Mouse (Mus musculus) midbrain, embryonic 12.5 days (tissue): ENCODE data around the gene Mast3. TPM values are rescaled to one million over a fixed set of nuclear protein-coding genes. Genes with fewer than 3 reads are reported as not detected.

Source experiments
- ATAC-seq: fragments of 200-750 bp; cut with Nextera tagmentation; 2 replicates; pipeline ENCODE4 v1.8.0; 2017; ENCODE audit warnings: low read depth, moderate TSS enrichment, moderate library complexity; ENCODE audit not compliant: low FRiP score
- H3K27ac ChIP-seq: fragments of 300-500 bp; sonication (generic); replicated peaks from 2 replicates; pipeline ENCODE4 v1.5.1; 2016; ENCODE audit warnings: mild to moderate bottlenecking
- H3K27me3 ChIP-seq: fragments of 300-500 bp; sonication (generic); 2 replicates; pipeline ENCODE4 v1.6.1; 2016; ENCODE audit warnings: mild to moderate bottlenecking
- H3K36me3 ChIP-seq: fragments of 300-500 bp; sonication (generic); 2 replicates; pipeline ENCODE4 v1.6.1; 2016
- H3K4me1 ChIP-seq: fragments of 300-500 bp; sonication (generic); 2 replicates; pipeline ENCODE4 v1.6.1; 2016
- H3K4me2 ChIP-seq: fragments of 300-500 bp; sonication (generic); replicated peaks from 2 replicates; pipeline ENCODE4 v1.6.1; 2016; ENCODE audit warnings: mild to moderate bottlenecking, moderate library complexity
- H3K4me3 ChIP-seq: fragments of 300-500 bp; sonication (generic); 2 replicates; pipeline ENCODE4 v1.5.1; 2016; ENCODE audit warnings: mild to moderate bottlenecking
- H3K9ac ChIP-seq: fragments of 300-500 bp; sonication (generic); replicated peaks from 2 replicates; pipeline ENCODE4 v1.6.1; 2016; ENCODE audit warnings: mild to moderate bottlenecking, moderate library complexity
- H3K9me3 ChIP-seq: fragments of 300-500 bp; sonication (generic); 2 replicates; pipeline ENCODE4 v1.6.1; 2016; ENCODE audit warnings: mild to moderate bottlenecking
- WGBS: fragments of 180-500 bp; shearing (Covaris S2); methylation state at CpG from one replicate; pipeline ENCODE4 v1.1.7; 2016; 5-methylcytosine and 5-hydroxymethylcytosine counted together
- polyA plus RNA-seq: library from polyadenylated mRNA; unstranded; fragments of >200 nt; fragmentation: Nextera tagmentation; extraction: Ambion mirVana; gene quantifications from 2 replicates; pipeline ENCODE4 v1.2.1, GENCODE M21; 2016

Mast3 gene
- polyA plus RNA-seq, 1 experiment from 2014 or later, result 18.0 TPM

DNA sequence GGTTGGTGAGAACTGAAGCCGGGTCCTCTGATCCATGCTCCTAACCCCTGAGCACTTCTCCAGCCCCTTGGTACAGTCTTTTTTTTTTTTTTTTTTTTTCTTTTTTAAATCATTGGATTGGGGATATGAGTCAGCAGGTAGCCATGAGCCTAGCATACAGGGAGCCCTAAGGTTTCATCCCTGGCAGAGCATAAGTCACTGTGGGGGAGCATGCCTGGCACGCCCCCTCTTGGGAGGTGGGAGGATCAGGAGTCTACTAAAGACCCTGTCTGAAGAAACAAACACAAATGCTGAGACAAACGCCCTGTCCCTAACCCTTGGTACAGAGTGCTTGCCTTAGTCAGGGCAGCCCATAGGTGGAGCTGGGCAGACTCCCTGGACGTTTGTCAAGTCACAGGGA is 7.2 kb upstream of the Mast3 start:
- ATAC-seq, result no peak
- 43% methylated on average over 4 of the region's 4 CpGs for WGBS
- H3K9me3 ChIP-seq, result no peaks in the 10 kb centered on the region
- H3K4me1 ChIP-seq, result peaks cover 6% of the 10 kb centered on the region
- no peak overlapping the region for H3K4me2 ChIP-seq
- H3K36me3 ChIP-seq, result no peaks in the 10 kb centered on the region
- peaks cover 72% of the 10 kb centered on the region for H3K27me3 ChIP-seq
- no peak overlapping the region for H3K4me3 ChIP-seq
- no peak overlapping the region for H3K9ac ChIP-seq
- no peak overlapping the region for H3K27ac ChIP-seq

DNA sequence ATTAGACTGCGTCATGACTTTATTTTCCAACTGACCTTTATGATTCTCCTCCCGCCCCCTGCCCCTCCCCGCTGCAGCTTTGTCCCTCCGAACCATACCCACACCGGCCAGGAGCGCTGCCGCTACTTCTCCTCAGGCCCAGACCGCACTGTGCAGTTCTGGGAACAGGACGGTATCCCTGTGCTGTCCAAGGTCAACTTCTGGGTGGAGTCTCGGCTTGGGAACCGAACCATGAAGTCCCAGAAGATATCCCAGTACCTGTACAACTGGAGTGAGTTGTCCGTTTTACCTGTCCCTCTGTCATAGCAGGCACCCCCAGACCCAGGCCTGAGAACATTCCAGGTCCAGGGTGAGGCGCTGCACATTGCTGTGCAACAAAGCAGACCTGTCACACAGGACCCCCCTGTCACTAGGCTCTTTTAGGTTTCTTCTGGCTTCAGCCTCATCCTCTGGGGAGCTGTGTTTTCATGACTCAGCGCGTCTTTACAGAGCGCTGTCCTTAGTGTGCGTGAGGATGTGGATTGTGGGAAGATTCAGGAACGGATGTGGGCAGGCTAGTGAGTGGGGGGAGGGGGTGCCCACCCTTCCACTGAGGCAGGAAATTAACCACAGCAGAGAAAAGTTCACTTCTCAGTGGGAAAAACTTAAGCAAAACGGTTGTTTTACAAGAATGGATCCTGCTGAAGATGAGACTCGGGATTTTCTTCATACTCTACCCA is 6.3 kb upstream of the Mast3 start:
- Histone ChIP-seq H3K4me1 (no peaks in the 10 kb centered on the region), H3K27ac (no peak overlapping the region), H3K36me3 (no peaks in the 10 kb centered on the region), H3K4me2 (no peak overlapping the region), H3K9me3 (no peaks in the 10 kb centered on the region), H3K4me3 (no peak overlapping the region), H3K9ac (no peak overlapping the region), H3K27me3 (peaks cover 72% of the 10 kb centered on the region)
- WGBS, result 77% methylated on average over 20 of the region's 20 CpGs
- no peak for ATAC-seq

DNA sequence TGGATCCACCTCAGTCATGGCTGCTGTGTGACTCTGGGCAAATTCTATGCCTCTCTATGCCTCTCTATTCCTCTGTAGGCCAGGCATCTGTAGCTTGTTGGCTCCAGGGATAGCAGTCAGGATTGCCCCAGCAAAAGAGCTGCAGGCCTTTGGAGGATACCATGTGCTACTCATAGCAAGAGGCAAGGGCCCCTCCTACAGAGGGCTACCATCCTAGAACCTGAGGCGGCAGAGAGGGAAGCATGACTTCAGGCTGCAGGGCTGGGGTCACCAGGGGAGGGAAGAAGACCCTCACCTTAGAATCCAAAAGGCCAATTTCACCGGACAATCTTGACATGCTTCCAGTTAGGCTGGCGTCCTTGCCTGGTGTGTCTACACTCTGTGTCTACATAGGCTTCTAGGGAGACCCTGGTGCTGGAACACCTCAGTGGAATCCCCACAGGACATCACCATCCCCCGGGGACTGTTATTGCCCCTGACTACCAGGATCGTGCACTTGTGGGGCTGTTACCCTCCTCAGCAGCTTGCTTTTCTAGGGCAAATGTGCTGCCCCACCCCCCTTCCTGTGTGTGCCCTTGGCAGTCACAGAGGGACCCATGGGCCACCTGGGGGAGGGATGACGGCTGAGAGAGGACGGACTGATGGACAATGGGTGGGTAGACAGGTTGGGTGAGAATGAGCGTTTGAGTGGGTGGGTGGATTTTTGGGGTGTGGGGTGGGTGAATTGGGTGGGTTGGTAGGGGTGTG is 4.3 kb upstream of the Mast3 start:
- Histone ChIP-seq H3K9me3 (no peaks in the 10 kb centered on the region), H3K9ac (no peak overlapping the region), H3K27ac (no peak overlapping the region), H3K36me3 (no peaks in the 10 kb centered on the region), H3K4me3 (no peak overlapping the region), H3K27me3 (peaks cover 74% of the 10 kb centered on the region), H3K4me1 (peaks cover 5% of the 10 kb centered on the region), H3K4me2 (no peak overlapping the region)
- ATAC-seq, result no peak
- 84% methylated on average over 8 of the region's 8 CpGs for WGBS

DNA sequence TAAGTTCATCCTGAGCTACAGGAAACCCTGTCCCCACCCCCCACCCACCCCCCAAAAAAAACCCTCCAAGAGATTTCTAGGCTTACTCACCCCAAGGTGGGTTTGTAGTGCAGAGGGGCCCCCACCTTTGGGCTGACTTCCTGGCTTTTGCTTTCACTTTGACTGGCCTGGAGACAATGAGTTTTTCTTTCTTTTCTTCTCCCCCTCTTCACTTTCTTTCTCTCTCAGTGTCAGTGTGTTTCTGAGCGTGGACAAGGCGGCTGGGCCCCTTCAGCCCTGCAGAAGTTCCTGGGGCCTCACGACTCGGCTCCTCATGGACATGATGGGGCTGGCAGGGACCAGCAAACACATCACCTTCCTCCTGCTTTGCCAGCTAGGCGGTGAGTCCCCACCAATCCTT is 3.4 kb upstream of the Mast3 start, which contains the start of gene Il12rb1:
Gene Il12rb1, plus strand, starts transcription at position 211 of the 400 bp plus-strand sequence.
- Histone ChIP-seq H3K36me3 (no peaks in the 10 kb centered on the region), H3K9me3 (no peaks in the 10 kb centered on the region), H3K27me3 (peaks cover 75% of the 10 kb centered on the region), H3K4me1 (peaks cover 12% of the 10 kb centered on the region), H3K4me3 (no peak within 1 kb of the TSS), H3K4me2 (no peak within 1 kb of the TSS), H3K9ac (no peak within 1 kb of the TSS), H3K27ac (no peak within 1 kb of the TSS)
- WGBS, result 60% methylated on average over 5 of the region's 5 CpGs
- ATAC-seq, result no peak

DNA sequence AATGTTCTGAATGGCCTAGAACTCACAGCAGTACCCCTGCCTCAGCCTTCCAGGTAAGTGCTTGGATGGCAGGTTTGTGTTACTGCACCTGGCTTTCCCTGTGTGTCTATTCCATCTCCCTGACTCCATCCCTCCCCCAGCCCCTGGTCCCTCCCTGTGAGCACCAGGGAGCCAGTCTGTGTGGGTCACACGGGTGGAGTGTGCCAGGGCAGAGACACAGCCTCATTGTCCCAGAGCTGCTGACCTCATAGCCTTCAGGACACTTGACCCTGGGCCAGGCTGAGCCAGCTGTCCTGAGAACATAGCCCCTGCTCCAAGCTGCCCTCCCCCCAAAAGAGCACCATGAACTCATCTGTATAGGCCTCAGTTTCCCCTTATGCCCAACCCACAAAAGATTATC is 2.5 kb upstream of the Mast3 start:
- WGBS, result 67% methylated on average over 1 of the region's 1 CpGs
- H3K4me2 ChIP-seq, result no peak overlapping the region
- H3K9me3 ChIP-seq, result no peaks in the 10 kb centered on the region
- H3K36me3 ChIP-seq, result no peaks in the 10 kb centered on the region
- peaks cover 75% of the 10 kb centered on the region for H3K27me3 ChIP-seq
- no peak overlapping the region for H3K9ac ChIP-seq
- H3K27ac ChIP-seq, result no peak overlapping the region
- no peak for ATAC-seq
- H3K4me1 ChIP-seq, result peaks cover 12% of the 10 kb centered on the region
- no peak overlapping the region for H3K4me3 ChIP-seq

DNA sequence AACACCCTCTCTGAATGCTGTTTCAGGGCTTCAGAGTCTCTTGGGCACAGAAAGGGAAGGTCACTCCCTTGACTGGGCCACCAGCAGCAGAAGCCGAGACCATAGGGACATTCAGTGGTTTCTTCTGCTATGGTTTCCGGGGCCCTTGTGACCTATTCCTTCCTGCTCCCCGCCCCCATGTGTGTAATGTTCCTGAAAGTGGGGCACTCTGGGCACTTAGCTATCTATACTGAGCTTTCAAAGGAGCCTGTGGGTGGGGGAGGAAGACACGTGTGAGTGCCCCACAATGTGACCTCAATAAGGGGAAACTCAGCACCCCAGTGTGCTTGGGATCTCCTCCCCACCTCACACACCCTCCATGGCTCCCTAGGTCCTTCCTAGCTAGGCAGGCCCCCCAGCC is 1.7 kb upstream of the Mast3 start:
- no peak for ATAC-seq
- no peak overlapping the region for H3K27ac ChIP-seq
- H3K9me3 ChIP-seq, result no peaks in the 10 kb centered on the region
- H3K27me3 ChIP-seq, result peaks cover 81% of the 10 kb centered on the region
- H3K9ac ChIP-seq, result no peak overlapping the region
- WGBS, result 79% methylated on average over 4 of the region's 4 CpGs
- H3K4me3 ChIP-seq, result no peak overlapping the region
- H3K36me3 ChIP-seq, result no peaks in the 10 kb centered on the region
- no peak overlapping the region for H3K4me2 ChIP-seq
- H3K4me1 ChIP-seq, result peaks cover 12% of the 10 kb centered on the region

DNA sequence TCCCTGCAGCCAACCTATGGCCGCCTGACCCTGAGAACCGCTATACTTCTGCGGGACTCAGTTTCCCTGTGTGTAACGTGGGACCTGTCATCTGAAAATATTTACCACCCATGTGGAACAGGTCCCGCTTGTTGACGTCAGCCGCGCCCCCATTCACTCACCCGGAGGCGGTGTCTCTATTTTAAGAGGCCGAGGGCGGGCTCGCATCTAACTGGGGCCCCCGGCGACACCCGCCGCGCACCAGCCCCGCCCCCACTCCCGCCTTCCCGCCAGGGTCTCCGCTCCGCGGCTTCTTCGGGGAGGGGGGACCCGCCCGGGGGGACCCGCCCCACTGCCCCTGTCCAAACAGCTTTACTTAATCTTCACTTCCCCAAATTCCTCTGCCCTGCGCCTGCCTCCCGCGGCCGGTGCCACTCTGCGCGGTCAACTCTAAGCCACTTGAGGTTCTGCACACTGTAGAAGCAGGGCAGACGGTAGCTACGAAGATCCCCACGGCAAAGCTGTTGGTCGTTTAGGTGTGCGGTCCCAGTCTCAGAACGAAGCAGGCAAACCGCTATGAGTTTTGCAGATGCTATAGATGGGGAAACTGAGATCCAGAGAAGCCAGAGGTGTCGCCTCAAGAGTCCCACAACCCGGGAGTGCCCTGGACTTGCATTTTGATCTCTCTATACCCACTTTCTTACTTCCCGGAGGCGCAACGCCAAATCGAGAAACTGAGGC is 933 bp downstream of the Mast3 start:
- WGBS, result 1% methylated on average over 41 of the region's 47 CpGs
- peak; percentile 1; the same call in 1 of the 2 replicates for ATAC-seq
- H3K27me3 ChIP-seq, result peaks cover 85% of the 10 kb centered on the region

DNA sequence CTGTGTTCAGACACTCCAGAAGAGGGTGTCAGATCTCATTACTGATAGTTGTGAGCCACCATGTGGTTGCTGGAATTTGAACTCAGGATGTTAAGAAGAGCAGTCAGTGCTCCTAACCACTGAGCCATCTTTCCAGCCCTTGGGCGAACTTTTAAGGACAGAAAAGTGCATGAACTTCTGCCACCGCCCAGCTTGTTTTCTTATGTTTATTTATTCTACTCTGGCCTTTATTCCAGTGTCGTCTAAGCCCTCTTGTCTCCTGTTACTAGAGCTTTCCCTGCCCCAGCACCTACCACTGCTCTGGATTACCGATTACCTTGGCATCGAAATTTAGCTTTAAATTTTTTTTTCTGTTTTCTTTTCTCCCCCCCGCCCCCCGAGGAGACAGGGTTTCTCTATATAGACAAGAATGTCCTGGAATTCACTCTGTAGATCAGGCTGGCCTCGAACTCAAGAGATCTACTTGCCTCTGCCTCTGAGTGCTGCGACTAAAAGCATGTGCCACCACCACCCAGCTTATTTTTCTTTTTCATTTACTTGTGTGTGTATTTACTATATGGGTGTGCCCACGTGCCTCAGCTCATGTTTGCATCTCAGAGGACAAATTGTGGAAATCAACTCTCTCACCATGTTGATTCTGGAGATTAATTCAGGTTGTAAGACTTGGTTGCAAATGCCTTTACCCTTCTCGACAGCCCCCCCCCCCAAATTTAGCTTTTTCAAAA is 1.9 kb downstream of the Mast3 start:
- H3K27ac ChIP-seq, result no peak overlapping the region
- WGBS, result 73% methylated on average over 11 of the region's 11 CpGs
- no peak overlapping the region for H3K4me3 ChIP-seq
- peaks cover 19% of the 10 kb centered on the region for H3K4me1 ChIP-seq
- ATAC-seq, result no peak
- H3K9me3 ChIP-seq, result no peaks in the 10 kb centered on the region
- no peak overlapping the region for H3K9ac ChIP-seq
- peaks cover 90% of the 10 kb centered on the region for H3K27me3 ChIP-seq
- H3K36me3 ChIP-seq, result no peaks in the 10 kb centered on the region
- H3K4me2 ChIP-seq, result no peak overlapping the region

More for the DNA sequence above, 933 bp downstream of the Mast3 start:
- Histone ChIP-seq H3K36me3 (no peaks in the 10 kb centered on the region), H3K4me1 (peaks cover 18% of the 10 kb centered on the region), H3K9me3 (no peaks in the 10 kb centered on the region), H3K4me3 (peak overlapping the region; percentile 46), H3K27ac (no peak overlapping the region), H3K9ac (0 out of 2 replicates have a peak overlapping the region, but pooled peaks have one; percentile 2), H3K4me2 (peak overlapping the region; percentile 69)

DNA sequence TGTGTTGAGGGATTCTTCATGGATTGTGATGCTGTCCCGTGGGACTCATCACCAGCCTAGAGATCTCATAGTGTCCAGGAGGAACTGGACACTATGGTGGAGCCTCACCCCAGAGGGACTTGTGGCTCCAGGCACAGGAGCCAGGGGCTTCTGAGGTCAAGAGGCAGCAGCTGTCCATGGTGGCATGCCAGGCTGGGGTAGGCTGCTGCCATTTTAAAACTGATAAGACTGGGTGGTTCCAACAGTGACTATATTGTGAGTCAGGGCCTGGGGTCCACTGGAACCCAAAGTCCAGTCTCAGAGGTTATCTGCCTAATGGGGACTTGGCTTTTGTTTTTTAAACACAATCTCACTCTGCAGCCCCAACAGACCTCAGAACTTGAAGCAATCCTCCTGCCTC is 3.0 kb downstream of the Mast3 start:
- no peak overlapping the region for H3K4me3 ChIP-seq
- peaks cover 23% of the 10 kb centered on the region for H3K4me1 ChIP-seq
- H3K9me3 ChIP-seq, result no peaks in the 10 kb centered on the region
- H3K4me2 ChIP-seq, result no peak overlapping the region
- no peak for ATAC-seq
- 86% methylated on average over 1 of the region's 1 CpGs for WGBS
- H3K36me3 ChIP-seq, result no peaks in the 10 kb centered on the region
- peaks cover 86% of the 10 kb centered on the region for H3K27me3 ChIP-seq
- no peak overlapping the region for H3K9ac ChIP-seq
- no peak overlapping the region for H3K27ac ChIP-seq

DNA sequence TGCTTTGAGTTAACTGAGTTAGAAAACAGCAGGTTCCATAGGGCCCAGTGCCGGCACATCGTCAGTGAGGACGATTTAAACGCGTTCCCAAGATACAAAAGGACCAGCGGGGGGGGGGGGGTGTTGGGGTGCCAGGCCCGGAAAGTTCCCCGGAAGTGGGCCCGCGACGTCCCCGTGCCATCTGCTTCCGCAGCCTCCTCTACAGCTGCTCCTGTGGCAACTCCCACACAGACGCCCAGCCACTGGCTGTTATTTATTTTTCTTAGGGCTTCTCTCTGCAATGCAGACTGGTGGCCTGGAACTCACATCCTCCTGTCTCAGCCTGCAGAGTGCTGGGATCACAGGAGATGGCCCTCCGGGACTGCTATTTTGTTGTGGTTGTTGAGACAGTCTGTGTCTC is 3.7 kb downstream of the Mast3 start:
- H3K36me3 ChIP-seq, result no peaks in the 10 kb centered on the region
- H3K27me3 ChIP-seq, result peaks cover 80% of the 10 kb centered on the region
- H3K9me3 ChIP-seq, result no peaks in the 10 kb centered on the region
- H3K27ac ChIP-seq, result no peak overlapping the region
- no peak overlapping the region for H3K4me3 ChIP-seq
- no peak for ATAC-seq
- H3K4me1 ChIP-seq, result peaks cover 27% of the 10 kb centered on the region
- WGBS, result 41% methylated on average over 15 of the region's 15 CpGs
- no peak overlapping the region for H3K4me2 ChIP-seq
- no peak overlapping the region; the same call in 1 of the 2 replicates for H3K9ac ChIP-seq

DNA sequence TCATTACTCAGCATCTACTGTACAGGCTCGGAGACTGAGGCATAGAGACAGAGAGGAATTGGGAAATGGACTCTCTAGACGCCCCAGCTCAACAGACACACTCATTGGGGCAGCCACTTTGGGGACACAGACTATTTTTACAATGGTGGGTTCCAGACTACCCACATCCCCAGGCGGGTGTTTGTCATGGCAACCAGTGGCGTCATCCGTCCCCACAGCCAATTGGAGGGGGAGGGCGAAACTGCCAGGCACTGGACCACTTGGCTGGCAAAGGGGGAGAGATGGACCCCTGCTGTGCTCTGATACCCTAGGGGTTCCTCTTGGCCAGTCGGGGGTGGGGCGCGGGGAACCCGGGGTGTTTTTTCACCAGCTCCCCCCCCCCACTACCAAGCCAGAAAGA is 4.2 kb downstream of the Mast3 start:
- no peak overlapping the region for H3K4me2 ChIP-seq
- H3K27ac ChIP-seq, result no peak overlapping the region
- no peak for ATAC-seq
- H3K9me3 ChIP-seq, result no peaks in the 10 kb centered on the region
- peaks cover 80% of the 10 kb centered on the region for H3K27me3 ChIP-seq
- H3K36me3 ChIP-seq, result no peaks in the 10 kb centered on the region
- no peak overlapping the region for H3K9ac ChIP-seq
- H3K4me3 ChIP-seq, result no peak overlapping the region
- peaks cover 27% of the 10 kb centered on the region for H3K4me1 ChIP-seq
- WGBS, result 53% methylated on average over 10 of the region's 10 CpGs
